Mouse (Mus musculus): ENCODE measurements around the gene Ctss.
"Not testable (repeated sequence)": the region's sequence is repeated elsewhere in the genome, so short reads cannot be mapped to it uniquely, and the experiment has no call there.

The Ctss gene

DNA sequence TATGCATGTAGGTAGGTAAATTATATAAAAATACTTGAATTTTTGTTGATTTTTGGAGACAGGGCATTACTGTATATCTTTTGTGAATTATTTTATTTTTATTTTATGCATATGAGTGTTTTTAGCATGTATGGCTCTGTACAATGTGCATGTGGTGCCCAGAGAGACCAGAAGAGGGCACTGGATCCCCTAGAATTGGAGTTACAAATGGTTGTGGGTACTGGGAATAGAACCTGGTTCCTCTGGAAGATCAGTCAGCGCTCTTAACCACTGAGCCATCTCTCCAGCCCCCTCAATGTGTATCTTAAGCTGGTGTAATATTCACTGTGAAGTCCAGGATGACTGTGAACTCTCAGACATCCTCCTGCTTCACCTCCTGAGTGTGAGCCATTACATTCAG, 8.3 kb downstream of the Ctss start:
- DNase-seq (ENCODE audit: low spot score): no peak

DNA sequence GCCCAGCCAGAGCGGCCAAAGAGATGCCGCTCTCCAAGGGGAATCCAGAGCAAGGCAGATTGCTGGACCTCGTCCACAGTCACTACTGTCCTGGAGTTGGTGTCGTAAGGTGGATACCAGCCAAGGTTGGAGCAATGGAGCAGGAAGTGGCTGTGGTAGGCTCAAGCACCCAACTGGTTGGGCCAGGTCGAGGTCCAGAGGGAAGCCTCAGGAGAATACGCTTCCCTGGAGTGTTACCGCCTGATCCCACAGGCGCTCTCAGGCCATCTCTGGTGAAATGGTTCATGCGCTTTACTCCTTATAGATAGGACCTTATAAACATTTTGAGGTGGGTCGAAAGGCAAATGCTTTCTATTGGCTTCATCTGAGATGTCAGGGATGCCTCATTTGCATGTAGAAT, 12.3 kb downstream of the Ctss start:
- no peak for DNase-seq (ENCODE audit: low spot score)

DNA sequence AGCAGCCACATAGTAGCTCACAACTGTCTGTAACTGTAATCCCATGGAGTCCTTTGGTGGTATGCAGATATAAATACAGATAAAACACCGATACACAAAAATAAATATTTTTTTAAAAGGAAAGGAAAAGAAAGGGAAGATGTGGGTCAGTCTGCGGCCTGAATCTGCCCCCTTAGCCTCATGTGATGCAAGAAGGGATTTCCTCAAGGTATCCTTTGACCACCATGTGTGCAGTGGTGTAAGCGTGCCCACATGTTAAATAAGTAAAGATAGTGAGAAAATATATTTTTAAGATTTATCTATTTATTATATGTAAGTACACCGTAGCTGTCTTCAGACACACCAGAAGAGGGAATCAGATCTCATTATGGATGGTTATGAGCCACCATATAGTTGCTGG, 13.3 kb downstream of the Ctss start:
- no peak for DNase-seq (ENCODE audit: low spot score)

DNA sequence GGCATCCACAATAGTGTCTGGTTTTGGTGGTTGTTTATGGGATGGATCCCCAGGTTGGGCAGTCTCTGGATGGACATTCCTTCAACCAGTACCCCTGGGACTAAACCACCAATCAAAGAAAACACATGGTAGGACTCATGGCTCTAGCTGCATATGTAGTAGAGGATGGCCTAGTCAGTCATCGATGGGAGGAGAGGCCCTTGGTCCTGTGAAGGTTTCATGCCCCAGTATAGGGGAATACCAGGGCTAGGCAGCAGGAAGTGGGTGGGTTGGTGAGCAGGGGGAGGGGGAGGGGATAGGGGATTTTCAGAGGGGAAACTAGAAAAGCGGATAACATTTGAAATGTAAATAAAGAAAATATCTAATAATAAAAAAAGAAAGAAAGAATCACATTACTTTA, 14.6 kb downstream of the Ctss start:
- not testable (repeated sequence) for DNase-seq (ENCODE audit: low spot score)

DNA sequence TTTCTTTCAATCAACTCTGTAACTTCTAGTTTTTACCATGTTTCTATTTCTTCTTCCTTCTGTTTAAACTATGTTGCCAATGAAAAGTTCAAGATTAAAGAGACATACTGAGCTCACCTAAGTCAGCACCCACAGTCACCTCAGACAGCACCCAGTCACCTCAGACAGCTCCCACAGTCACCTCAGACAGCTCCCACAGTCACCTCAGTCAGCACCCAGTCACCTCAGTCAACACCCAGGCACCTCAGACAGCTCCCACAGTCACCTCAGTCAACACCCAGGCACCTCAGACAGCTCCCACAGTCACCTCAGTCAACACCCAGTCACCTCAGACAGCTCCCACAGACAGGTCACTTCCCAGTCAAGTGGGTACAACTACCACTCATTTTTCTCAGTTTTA, 15.6 kb downstream of the Ctss start:
- no peak for DNase-seq (ENCODE audit: low spot score)

DNA sequence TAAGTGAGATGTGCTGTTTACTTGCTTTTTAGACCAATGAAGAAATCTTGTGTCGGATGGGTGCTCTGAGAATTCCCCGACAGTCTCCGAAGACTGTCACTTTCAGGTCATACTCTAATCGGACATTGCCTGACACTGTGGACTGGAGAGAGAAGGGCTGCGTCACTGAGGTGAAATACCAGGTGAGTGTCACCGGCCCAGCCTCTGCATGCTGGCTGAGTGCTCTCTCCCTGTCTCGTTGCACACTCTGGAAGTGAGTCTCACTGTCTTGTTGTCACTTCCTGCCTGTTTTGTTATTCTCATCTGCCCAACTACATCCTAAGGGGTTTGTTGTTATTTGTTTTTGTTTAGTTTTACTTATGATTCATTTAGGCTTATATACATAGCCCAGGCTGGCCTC, 16.4 kb downstream of the Ctss start:
- no peak for DNase-seq (ENCODE audit: low spot score)

DNA sequence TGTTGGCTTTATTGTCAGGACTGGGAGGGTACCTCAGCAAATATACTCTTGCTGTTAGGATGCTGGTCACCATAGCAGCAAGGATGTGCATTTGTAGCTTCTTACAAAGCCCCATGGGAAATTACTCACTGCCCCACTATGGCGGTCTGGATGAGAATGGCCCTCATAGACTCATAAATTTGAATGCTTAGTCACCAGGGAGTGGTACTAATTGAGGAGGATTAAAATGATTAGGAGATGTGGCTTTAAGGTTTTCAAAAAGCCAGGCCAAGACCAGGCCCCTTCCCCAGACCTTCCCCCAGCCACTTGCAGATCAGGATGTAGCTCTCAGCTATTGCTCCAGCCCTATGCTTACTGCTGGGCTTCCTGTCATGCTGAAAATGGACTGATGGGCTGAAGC, 23.6 kb downstream of the Ctss start:
- DNase-seq (ENCODE audit: low spot score): no peak

DNA sequence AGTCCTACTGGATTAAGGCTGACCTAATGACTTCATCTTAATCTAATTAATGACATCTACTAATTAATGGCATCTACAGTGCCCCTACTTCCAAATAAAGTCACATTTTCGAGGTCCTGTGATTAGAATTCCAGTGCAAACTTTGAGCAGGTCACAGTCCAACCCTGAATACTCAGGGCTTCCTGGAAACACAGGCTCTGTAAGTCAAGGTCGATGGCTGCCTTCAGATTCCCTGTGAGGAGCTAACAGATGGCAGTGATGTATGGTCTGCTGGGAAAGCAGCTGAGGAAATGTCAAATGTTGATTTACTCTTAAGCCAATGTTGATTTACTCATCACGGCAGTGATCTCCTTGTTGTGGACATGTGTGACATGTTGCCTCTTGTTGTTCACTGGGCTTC, 27.4 kb downstream of the Ctss start:
- DNase-seq (ENCODE audit: low spot score): peak; percentile 7

DNA sequence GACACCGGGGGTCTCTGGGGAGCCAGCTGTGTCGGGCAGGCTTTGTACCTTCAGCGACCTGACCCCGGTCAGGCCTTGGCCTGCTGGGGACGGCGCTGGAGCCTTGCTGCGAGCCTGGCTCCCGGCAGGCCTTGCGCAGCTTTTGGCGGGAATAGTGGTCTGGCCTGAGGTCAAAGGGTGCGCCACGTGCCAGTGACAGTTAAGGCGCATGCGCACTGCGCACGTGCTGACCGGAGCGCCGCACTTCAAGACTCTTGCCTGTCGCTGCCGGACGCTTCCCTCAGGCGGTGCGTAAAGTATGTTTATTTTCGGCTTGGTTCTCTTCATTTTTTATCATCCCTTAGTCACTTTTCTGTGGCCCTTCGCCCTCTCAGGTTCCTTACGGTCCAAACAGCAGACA, 32.9 kb downstream of the Ctss start, which contains the start of gene Hormad1:
TSS of gene Hormad1 (plus strand) at position 241 of the 400 bp plus-strand sequence.
- DNase-seq (ENCODE audit: low spot score): no peak

DNA sequence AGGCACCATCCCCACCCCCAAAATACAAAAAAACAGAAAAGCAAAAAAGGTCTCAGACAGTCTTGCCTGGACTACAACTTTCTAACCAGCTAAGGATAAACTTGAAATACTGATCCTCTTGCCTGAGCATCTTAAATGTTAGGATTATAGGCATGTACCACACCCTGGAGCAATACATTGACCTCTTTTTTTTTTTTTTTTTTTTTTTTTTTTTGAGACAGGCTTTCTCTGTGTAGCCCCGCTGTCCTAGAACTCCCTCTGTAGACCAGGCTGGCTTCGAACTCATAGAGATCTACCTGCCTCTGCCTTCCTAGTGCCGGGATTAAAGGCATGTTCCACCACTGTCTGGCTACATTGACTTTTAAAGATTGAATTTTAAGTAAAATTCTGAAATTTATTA, 34.2 kb downstream of the Ctss start:
- DNase-seq (ENCODE audit: low spot score): no peak

DNA sequence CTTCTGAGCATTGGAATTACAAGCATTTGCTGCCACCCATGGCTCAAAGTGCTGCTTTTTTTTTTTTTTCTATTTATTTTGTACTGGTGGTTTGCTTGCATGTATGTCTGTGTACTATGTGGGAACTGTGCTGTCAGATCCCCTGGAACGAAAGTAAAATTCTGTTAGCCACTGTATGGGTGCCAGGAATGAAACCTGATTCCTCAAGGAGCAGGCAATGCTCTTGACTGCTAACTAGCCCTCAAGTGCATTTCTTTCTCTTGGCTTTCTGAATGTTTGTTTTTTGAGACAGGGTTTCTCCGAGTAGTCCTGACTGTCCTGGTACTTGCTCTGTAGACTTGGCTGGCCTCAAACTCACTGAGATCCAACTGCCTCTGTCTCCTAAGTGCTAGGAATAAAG, 35.2 kb downstream of the Ctss start:
- no peak for DNase-seq (ENCODE audit: low spot score)

DNA sequence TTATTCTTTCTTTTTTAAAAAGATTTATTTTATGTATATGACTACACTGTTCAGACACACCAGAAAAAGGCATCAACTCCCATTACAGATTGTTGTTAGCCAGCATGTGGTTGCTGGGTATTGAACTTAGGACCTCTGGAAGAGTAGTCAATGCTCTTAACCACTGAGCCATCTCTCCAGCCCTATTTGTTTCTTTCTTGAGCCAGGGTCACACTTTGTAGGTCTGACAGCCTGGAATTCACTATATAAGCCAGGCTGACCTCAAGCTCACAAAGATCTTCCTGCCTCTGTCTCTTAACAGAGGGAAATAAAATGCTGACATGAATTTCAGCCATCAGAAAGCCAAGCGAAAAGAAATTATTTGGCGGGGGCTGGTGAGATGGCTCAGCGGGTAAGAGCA, 43.0 kb downstream of the Ctss start:
- DNase-seq (ENCODE audit: low spot score): no peak

DNA sequence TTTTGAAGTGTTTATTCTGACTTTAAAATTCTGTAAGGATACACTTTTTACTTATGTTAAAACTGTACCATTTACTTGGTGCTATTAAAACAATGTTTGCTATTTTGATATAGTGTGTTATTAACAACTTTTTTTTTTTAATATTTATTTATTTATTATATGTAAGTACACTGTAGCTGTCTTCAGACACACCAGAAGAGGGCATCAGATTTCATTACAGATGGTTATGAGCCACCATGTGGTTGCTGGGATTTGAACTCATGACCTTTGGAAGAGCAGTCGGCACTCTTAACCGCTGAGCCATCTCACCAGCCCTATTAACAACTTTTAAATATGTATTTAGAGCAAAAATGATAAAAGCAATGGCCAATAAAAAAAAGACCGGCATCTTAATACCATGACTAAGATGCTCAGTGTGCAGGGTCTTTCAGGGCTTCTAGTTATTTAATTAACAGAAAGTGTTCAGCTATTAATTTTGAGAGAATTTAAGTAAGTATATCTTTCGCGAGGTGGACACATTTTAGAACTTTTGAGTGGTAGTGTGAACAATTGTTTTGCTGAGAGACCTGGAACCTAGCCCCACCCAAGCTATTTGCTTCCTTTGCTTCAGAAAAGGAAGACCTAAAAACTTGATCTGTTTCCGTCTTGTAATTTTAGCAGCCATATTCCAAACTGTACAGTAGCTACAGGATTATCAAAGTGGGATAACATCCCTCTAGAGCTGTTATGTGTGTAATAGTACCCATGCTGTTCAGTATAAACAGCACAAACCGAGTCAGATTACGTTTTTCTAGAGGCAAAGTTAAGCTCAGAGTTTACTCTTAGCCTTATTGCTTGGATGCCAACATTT, 61.4 kb downstream of the Ctss start:
- DNase-seq (ENCODE audit: low spot score): no peak

DNA sequence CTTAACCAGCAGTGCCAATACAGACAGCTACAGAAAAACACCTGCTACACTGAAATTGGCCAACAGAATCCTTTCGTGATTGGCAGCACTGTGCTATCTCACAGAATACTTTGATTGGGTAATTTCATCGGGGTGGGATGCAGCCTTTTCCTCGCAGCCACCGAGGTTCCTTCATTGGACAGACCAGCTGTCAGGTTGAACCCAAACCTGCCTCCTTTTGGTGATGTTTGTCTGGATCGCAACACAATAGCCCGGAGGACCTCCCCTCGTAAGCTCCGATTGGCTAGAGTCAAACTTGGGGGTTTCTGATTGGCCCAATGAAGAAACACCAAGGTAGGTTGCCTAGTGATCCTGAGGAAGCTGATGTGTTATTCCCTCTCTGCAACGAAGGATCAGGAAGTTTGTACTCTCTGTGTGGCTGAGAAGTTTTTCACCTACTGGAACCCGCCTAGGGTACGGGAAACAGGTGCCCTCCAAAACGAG, 62.1 kb downstream of the Ctss start, which contains the start of gene Golph3l:
TSS of gene Golph3l (plus strand) at position 331 of the 483 bp plus-strand sequence.
- DNase-seq (ENCODE audit: low spot score): peak; percentile 96

DNA sequence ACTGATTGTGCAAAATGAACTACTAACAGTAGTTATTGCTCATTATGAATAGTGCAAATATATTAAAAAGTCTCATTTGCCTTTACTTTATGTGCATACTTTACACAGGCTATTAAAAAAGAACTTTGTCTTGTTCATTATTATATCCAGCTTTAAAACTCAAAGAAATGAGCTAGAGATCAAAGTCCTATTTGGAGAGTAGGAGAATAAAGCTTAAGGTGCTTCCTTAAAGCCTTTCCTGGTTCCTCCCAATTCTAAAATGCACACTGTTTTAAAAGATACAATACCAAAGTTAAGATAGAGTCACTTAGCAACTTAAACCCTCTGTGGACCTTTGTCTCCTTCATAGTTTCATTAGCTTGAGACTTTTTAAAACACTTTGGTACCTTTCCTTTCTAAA, 72.1 kb downstream of the Ctss start:
- no peak for DNase-seq (ENCODE audit: low spot score)

DNA sequence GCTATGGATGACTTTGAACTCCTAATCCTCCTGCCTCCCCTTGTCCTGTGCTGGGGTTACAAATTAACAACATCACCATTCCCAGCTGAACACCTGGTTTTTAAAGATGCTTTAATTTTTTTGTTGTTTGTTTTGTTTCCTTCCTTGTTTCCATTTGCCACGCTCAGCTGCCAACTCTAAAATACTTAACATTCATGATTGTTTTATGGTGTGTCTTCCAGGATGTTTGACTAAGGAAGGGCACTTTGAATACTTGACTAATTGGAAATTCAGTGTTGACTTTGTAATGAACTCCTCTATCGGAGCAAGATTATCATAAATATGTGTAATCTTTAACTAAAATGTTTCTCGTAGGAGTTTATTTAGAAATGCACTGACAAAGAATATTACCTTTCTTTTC, 74.7 kb downstream of the Ctss start:
- DNase-seq (ENCODE audit: low spot score): no peak
